Mouse (Mus musculus): Measurements from ENCODE around the gene Klk1b1. TPM values are rescaled to one million over a fixed set of nuclear protein-coding genes. Genes with fewer than 3 reads are reported as not detected.
"Not testable (repeated sequence)": the region's sequence is repeated elsewhere in the genome, so short reads cannot be mapped to it uniquely, and the experiment has no call there.

Gene Klk1b1
- polyA plus RNA-seq (2017; shearing (Covaris generic)): not detected

- ATAC-seq: no peak
Measured at GRCm38 (mm10) chr7:43966451-43966850, at the start of gene Klk1b1. TSS of gene Klk1b1 (plus strand) at chr7:43966751.

- no peak for ATAC-seq
Measured at GRCm38 (mm10) chr7:43918426-43918825, 48.1 kb upstream of the Klk1b1 start.

- ATAC-seq: no peak
Measured at GRCm38 (mm10) chr7:43918871-43919270, 47.7 kb upstream of the Klk1b1 start.

GRCm38 (mm10) chr7:43919559-43920451, 46.7 kb upstream of the Klk1b1 start:
- no peak for ATAC-seq

GRCm38 (mm10) chr7:43920582-43920981, 46.0 kb upstream of the Klk1b1 start:
- no peak for ATAC-seq

GRCm38 (mm10) chr7:43921087-43921486, 45.5 kb upstream of the Klk1b1 start:
- ATAC-seq: no peak

GRCm38 (mm10) chr7:43921941-43922340, 44.6 kb upstream of the Klk1b1 start:
- ATAC-seq: no peak

- no peak for ATAC-seq
Measured at GRCm38 (mm10) chr7:43925985-43926384, 40.6 kb upstream of the Klk1b1 start.

- no peak for ATAC-seq
Measured at GRCm38 (mm10) chr7:43928521-43928920, 38.0 kb upstream of the Klk1b1 start.

- no peak for ATAC-seq
Measured at GRCm38 (mm10) chr7:43932337-43932736, 34.2 kb upstream of the Klk1b1 start.

GRCm38 (mm10) chr7:43933440-43933839, 33.1 kb upstream of the Klk1b1 start, which contains the start of gene Klk15:
TSS of gene Klk15 (plus strand) at chr7:43933740.
- ATAC-seq: no peak

- no peak for ATAC-seq
Measured at GRCm38 (mm10) chr7:43934747-43935146, 31.8 kb upstream of the Klk1b1 start.

- no peak for ATAC-seq
Measured at GRCm38 (mm10) chr7:43936551-43936950, 30.0 kb upstream of the Klk1b1 start.

- not testable (repeated sequence) for ATAC-seq
Measured at GRCm38 (mm10) chr7:43942293-43942692, 24.3 kb upstream of the Klk1b1 start.

- ATAC-seq: no peak
Measured at GRCm38 (mm10) chr7:43944727-43945264, 21.8 kb upstream of the Klk1b1 start.

- no peak for ATAC-seq
Measured at GRCm38 (mm10) chr7:43950364-43950763, 16.2 kb upstream of the Klk1b1 start, which contains the start of gene Klk1b8. TSS of gene Klk1b8 (plus strand) at chr7:43950664.

GRCm38 (mm10) chr7:43952703-43953102, 13.8 kb upstream of the Klk1b1 start:
- no peak for ATAC-seq

GRCm38 (mm10) chr7:43967058-43967457, 507 bp downstream of the Klk1b1 start:
- ATAC-seq: no peak

GRCm38 (mm10) chr7:43967612-43968011, 1.1 kb downstream of the Klk1b1 start:
- no peak for ATAC-seq

- ATAC-seq: not testable (repeated sequence)
Measured at GRCm38 (mm10) chr7:43975761-43976160, 9.2 kb downstream of the Klk1b1 start, which contains the start of gene Klk1b9. TSS of gene Klk1b9 (plus strand) at chr7:43976061.

GRCm38 (mm10) chr7:43985657-43986056, 19.1 kb downstream of the Klk1b1 start:
- no peak for ATAC-seq

GRCm38 (mm10) chr7:43994821-43995220, 28.3 kb downstream of the Klk1b1 start:
- not testable (repeated sequence) for ATAC-seq

GRCm38 (mm10) chr7:43995577-43995976, 29.0 kb downstream of the Klk1b1 start, which contains the start of gene Klk1b11:
TSS of gene Klk1b11 (plus strand) at chr7:43995877.
- not testable (repeated sequence) for ATAC-seq

- no peak for ATAC-seq
Measured at GRCm38 (mm10) chr7:44004847-44005246, 38.3 kb downstream of the Klk1b1 start.
